Mouse (Mus musculus): Measurements from ENCODE around the gene Mrps12. TPM values are rescaled to one million over a fixed set of nuclear protein-coding genes. Genes with fewer than 3 reads are reported as not detected.

Gene Mrps12
- polyA plus RNA-seq (2012; rRNA removed): 67.1 and 70.6 TPM in 2 replicates

DNA sequence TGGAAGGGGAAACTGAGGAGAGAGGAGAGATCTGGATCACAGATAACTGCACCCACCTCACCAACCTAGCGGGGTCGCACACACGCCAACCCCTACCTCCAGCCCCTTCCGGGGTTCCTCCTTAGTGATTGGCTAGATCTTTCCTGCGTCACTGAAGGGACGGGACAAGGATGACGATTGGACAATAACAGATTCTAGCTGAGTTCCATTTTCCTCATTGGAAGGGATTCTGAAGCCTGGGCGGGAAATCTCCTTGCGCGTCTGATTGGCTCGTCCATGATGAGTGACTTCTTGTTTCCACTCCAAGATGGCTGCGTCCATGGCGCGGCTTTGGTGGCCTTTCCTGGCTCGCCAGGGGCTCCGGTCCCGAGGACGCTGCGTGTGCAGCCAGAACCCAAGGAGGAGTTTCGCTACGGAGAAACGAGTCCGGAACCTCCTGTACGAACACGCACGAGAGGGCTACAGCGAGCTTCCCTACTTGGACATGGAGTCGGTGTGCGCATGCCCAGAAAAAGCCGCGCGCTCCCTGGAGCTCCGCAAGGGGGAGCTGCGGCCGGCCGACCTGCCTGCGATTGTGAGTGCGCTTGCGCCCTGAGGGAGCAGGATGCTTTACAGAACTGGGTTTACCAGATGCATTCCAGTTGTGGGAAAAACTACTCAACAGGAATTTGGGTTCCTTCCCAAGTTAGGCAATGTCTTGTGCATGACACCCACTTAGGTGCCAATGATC is at the start of gene Mrps12, which contains the start of gene Sars2:
TSS of gene Mrps12 (minus strand) at position 112 of the 730 bp plus-strand sequence.
TSS of gene Sars2 (plus strand) at position 284 of the 730 bp plus-strand sequence.
- peak; percentile 99 for DNase-seq (ENCODE audit: low read depth, low spot score)
- under 1% methylated on average over 39 of the region's 39 CpGs for WGBS

DNA sequence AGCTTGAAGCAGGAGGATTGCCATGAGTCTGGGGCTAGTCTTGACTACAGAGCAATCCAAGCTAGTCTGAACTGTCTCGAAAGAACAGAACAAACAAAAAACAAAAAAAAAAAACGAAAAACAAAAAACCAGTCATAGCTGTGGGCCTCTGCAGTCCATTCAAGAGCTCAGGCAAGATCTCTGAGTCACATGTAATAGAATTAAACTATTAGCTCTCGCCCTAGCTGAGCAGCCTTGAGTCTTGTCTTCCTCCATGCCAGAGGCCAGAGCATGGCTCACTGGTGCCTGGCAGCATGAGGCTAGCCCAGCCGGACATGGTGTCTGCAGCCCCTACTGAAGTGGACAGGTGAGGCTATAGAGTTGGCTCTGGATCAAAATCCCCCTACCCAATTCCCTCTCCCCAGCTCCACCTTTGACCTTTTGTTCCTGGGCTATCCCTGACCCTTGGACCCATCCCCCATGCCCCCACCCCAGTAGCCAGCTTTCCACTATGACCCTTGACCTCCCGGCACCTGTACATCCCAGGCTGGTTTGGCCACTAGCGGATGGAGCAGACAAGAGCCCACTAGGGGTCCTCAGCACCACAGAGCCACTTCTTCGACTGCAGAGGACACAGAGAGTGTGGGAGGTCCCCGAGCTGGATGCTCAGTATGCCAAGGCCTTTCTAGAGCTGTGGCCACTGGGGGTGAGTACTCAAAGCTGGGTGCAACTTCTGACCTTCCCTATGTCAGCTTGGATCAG is 48.6 kb upstream of the Mrps12 start:
- 59% methylated on average over 8 of the region's 8 CpGs for WGBS
- no peak for DNase-seq (ENCODE audit: low read depth, low spot score)

DNA sequence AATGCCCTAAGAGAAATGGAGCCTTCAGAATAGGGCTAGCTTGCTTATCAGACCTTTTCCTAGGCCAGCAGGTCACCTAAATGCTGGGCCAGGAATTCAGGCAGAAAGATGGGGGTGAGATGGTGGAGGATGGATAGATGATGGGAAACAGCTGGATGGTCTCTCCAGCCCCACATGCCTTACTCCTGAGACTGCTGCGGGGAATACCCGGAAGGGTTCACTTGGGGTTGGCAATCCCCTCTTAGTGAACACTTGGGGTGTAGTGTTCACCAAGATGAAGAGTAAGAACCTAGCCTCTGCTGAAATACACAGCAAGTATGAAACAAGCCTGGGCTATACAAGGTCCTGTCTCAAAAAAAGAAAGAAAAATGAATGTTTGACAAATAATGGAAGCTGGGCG is 47.6 kb upstream of the Mrps12 start:
- WGBS: 67% methylated on average over 3 of the region's 3 CpGs
- no peak for DNase-seq (ENCODE audit: low read depth, low spot score)

DNA sequence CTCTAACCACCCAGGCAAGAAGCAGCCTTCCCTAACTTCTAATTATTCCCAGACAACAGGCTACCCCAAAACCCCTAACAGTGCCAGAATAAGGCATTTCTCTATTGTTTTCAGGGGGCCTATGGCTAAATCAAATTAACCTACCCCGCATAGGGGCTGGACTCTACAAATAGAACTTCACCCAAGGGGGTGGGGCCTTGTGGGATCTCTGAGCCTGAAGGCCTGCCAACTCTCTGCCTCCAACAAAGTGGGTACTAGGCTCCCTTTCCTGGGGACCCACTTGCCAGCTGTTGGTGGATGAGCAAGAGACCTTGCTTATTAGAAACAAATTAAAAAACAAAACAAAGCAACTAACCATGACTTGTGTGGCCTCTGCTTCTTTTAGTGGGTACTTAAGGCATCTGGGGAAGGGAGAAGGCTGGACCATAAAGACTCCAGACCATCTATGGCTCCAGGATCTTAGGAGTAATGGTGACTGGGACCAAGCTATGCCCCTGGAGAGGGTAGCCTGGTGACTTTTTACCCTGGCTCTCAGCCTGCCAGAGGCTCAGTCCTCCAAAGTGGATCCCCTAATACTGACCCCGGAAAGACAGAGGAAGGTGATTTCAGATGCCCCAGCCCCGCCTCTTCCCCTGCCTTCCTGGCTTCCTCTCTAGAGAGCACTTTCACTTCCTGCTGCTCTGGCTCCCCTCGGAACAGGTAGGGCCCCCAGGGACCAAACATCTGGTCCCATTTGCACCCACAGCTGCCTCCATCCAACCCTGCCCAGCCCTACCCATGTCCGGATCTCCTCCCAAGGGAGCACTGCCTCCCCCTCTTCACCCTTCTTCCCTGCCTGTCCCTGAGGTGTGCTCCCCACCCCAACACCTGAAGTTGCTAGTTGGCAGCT is 46.9 kb upstream of the Mrps12 start, which contains the start of gene Rinl:
TSS of gene Rinl (plus strand) at position 663 of the 889 bp plus-strand sequence.
- 42% methylated on average over 5 of the region's 5 CpGs for WGBS

DNA sequence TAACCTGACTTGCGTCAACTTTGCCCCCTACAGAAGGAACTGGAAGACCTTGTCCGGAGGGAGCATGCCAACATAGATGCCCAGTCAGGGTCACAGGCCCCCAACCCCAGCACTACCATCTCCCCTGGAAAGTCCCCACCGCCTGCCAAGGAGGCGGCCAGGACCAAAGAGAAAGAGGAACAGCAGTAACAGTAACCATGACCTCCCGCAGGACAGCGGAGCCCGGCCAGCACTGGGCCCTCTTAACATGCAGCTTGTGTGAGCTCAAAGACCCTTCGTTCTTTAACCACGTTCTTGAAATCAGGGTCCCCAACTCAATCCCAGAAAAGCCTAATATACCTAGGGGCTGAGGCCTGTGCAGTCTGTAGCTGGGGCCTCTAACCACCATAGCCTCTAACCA is 46.3 kb upstream of the Mrps12 start:
- DNase-seq (ENCODE audit: low read depth, low spot score): no peak
- WGBS: 93% methylated on average over 9 of the region's 9 CpGs

More for the DNA sequence above, 46.9 kb upstream of the Mrps12 start, which contains the start of gene Rinl:
- DNase-seq (ENCODE audit: low read depth, low spot score): no peak

DNA sequence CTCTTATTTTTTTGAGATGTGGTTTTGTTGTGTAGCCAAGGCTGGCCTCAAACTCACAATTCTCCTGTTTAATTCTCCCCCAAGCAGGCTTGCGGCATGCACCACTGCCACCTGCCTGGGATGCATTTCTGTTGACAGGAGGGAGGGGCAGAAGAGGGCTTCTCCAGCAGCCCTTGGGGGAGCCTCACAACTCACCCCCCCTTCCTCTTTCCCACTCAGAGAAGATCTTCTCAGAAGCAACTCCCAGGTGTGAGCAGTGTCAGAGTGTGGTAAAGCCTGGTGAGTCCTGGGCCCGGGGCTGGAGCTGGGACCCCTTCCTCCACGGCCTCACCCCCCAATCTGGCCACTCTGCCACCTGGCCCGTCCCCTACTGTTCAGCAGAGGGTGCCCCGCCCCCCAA is 43.5 kb upstream of the Mrps12 start:
- DNase-seq (ENCODE audit: low read depth, low spot score): no peak
- 83% methylated on average over 5 of the region's 5 CpGs for WGBS

DNA sequence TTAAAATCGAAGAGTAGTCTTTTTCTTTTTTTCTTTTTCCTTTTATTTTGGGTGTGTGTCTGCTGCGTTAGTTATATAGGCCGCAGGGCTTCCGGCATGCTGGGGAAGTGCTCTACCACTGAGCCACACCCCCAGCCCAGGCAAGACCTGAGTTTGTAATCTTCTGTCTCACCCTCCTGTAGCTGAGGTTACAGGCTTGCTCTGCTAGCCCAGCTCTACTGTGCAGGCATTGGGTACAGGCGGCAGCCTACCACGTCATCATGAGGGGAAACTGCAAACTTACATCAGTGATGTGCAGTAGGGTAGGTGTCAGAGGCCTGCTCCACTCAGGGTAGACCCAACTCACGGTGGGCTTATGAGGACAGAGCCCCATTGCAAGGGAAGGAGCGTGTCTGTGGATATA is 39.6 kb upstream of the Mrps12 start:
- 84% methylated on average over 8 of the region's 8 CpGs for WGBS
- DNase-seq (ENCODE audit: low read depth, low spot score): no peak

DNA sequence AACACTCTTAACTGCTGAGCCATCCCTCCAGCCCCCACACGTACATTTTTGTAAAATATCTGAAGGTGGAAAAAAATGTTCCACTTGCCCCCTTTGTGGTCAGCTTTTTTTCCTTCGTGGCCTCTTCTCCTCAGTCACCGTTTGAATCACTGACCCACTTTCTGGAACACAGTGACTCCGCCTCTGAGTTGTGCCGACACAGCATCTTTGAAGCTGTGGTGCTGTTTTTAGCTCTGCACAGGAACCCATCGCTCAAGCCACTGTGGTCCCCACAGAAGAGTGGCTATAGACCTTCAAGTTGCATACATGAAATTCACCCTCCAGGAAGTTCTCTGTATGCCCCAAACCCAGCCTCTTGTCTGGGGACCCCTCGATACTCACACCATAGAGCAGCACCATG is 39.2 kb upstream of the Mrps12 start:
- no peak for DNase-seq (ENCODE audit: low read depth, low spot score)
- WGBS: 71% methylated on average over 7 of the region's 7 CpGs

DNA sequence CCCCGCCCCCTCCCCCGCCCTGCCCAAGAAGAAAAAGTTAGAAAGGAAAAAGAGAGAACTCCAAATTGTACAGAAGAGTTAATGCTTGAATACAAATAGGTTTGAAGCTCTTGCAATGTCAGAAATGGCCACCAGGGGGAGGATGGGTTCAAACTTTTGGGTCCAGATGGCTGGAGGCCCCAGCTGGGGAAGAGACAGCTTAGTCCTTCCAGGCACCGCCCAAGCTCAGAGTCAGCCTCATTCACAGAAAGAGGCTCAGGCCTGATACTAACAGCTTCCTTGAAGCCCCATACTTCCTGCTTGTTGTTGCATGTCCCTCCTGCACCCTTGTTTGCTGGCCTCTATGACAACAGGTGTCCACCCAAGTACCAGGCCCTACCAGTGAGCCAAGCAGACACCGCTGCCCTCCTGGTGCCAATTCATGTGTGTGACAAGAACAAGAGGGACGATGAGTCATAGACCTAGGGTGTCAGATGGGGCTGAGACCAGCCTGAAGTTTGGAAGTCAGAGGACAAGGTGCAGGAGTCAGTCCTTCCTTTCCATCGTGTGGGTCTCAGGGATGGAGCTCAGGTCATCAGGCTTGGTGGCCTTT is 38.5 kb upstream of the Mrps12 start:
- DNase-seq (ENCODE audit: low read depth, low spot score): peak; percentile 84
- 24% methylated on average over 6 of the region's 6 CpGs for WGBS

DNA sequence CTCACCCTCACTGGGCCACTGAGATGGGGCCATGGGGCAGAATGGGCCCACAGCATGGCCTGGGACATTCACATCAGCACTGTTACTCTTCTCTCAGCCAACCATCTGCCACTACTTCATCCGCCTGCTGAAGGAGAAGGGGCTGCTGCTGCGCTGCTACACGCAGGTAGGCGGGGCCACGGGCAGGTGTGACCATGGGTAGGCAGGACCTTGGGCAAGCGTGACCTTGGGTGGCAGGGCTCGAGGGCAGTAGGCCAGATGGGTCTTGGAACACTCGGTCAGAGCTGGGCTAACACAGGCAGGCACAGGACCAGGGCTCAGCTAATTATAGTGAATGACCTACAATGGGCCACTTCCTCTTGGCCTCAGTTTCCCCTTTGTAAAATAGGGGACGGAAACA is 37.2 kb upstream of the Mrps12 start:
- DNase-seq (ENCODE audit: low read depth, low spot score): no peak
- 83% methylated on average over 9 of the region's 9 CpGs for WGBS

DNA sequence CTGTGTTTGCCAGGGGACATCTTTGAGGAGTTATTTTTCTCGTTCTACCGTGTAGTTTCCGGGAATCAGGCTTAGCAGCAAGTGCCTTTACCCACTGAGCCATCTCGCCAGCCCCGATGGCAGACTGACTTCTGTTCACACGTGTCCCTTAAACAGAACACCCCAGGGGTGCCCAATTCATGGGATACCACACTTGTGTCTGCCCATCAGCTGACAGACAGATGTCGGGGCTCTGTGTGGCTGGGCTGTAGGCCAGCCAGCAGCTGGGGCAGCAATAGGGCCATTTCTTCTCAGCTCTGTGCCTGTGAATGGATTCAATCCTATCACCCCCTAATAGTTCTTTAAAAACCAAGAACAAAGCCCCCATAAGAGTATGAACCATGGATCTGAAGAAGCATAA is 33.5 kb upstream of the Mrps12 start:
- DNase-seq (ENCODE audit: low read depth, low spot score): no peak
- WGBS: 91% methylated on average over 7 of the region's 7 CpGs

DNA sequence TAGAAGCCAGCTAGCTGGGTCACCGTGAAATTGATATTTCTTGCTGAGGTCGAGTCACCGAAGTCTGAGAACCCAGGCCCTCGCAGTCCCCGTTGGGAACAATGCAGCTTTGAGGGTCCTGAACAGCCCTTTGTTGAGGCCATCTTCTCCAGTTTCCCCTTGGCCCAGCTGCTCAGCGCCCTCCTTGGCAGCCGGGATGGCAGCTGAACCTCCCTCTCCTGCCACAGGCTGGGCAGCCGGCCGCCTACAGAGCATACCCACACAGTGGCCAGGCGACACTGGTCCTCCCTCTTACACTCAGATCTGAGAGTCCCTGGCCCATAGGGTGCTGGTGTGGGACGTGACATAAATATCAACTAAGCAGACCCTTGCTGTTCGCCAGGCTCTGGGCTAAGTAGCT is 32.5 kb upstream of the Mrps12 start:
- 92% methylated on average over 12 of the region's 12 CpGs for WGBS
- DNase-seq (ENCODE audit: low read depth, low spot score): no peak

DNA sequence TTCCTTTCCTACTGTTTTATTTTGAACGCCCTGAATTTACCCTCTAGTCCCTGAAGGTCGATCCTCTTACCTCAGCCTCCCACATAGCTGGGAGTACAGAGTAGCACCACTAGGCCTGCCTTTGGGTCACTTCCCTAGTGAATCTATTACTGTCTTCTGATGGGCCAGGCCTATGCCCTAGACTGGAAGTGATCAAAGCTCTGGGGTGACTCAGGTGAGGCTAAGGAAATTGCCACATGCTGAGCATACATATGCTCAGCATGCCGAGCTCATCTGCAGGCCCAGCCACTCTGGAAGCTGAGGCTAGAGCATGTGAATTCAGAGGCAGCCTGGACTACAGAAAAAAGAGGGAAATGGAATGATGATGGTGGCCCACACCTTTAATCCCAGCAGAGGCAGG is 31.5 kb upstream of the Mrps12 start:
- no peak for DNase-seq (ENCODE audit: low read depth, low spot score)
- WGBS: 88% methylated on average over 3 of the region's 3 CpGs

DNA sequence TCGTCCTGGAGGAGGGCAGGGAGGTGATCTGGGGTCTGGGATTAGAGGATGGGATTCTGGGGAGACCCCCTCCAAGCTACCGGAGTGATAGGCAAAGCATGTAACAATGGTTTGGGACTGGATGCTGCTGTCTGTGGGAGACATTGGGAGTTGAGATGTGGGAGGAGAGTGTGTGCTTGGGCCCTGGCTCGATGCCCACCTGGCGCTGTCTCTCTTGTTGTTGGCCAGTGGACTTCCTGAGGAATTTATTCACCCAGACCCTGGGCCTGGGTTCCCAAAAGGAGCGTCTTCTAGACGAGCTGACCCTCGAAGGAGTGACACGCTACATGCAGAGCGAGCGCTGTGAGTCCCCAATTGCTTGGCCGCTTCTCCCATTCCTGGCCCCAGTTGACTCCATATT is 30.2 kb upstream of the Mrps12 start:
- WGBS: 89% methylated on average over 11 of the region's 11 CpGs
- no peak for DNase-seq (ENCODE audit: low read depth, low spot score)

DNA sequence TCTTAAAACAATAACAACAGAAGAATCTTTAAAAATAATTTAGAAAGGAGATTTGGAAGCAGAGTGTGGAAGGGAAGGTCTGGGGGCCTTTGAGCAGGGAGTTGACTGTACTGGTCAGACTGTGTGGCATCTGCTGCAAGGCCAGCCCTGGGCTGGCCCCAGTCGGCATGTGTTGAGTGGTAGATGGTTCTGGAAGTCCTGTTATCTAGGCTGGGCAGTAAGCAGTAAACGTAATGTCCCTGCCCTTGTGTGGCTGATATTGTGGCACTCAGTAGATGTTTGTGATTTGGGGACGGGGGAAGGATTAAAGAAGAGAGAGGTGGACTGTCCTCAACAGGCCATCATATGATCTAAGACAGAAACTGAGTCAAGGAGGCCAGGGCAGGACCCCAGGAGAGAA is 28.7 kb upstream of the Mrps12 start:
- 85% methylated on average over 3 of the region's 3 CpGs for WGBS
- no peak for DNase-seq (ENCODE audit: low read depth, low spot score)

DNA sequence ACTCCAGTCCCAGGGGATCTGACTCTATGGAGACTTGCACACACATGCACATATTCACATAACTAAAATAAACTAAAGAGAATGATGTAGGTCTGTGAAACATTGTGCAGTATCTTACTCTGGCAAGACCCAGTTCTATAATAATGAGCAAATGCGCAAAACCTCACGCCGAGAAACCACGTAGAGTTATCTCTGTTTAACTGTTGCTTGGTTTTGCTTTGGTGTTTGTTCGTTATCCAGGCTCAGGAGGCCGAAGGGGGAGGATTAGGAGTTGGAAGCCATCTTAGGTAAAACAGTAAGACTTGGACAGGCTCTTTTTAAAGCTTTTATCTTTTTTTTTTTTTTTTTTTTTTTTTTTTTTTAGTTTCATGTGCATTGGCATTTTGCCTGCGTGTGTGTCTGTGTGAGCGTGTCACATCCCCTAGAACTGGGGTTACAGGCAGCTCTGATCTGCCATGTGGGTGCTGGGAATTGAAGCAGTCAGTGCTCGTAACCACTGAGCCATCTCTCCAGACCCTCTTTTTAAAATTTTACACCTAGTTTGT is 27.9 kb upstream of the Mrps12 start:
- 95% methylated on average over 9 of the region's 9 CpGs for WGBS
- DNase-seq (ENCODE audit: low read depth, low spot score): no peak

DNA sequence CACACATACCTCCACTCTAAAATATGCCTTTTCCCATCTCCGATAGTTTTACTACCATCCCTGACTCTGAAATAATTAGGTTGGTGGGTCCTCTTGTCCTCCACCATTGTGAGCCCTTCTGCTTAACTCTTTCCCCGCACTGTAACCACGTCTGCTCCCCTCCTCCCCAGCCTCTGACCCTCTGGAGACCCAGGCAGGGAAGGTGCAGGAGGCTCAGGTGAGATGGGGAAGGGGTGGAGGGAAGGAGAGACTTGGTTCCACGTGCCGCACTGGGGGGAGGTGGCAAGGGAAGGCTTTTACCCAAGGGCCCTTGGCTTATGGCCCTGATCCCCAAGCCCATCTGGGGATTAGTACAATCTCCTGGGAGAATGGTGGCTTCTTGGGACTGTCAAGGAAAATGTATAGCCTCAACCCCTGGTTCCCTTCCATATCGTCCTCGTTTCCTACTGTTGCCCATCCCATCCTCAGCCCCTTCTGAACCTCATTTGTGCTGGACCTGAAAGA is 25.9 kb upstream of the Mrps12 start, which contains the start of gene Nfkbib:
TSS of gene Nfkbib (minus strand) at position 51 of the 504 bp plus-strand sequence.
- no peak for DNase-seq (ENCODE audit: low read depth, low spot score)
- WGBS: 62% methylated on average over 7 of the region's 7 CpGs

DNA sequence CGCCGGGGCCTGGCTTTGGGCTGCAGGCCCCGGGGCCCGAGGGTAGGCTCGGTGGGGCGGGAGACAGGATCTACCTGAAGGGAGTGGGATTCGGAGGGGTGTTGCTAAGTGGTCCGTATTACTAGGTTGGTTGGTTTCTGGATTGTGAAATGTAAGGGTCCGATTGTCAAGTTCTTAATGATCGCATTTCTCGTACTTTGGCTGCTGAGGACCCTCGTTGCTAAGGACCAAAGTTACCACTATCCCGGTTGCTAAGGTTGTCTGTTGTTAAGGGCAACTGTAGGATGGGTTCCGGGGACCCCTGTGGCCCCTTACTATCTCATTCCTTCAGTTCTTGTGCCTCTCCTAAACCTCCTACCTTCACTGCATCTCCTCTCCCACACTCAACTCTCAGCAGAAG is 25.3 kb upstream of the Mrps12 start:
- 3% methylated on average over 14 of the region's 14 CpGs for WGBS
- no peak for DNase-seq (ENCODE audit: low read depth, low spot score)

Measured in large intestine, adult 2 months (tissue).